Mouse (Mus musculus) right cerebral cortex, postnatal 25 days (tissue): ENCODE results near the gene Oas1f.
"Not testable (repeated sequence)": the region's sequence is repeated elsewhere in the genome, so short reads cannot be mapped to it uniquely, and the experiment has no call there.

Experiments used
- DNase-seq: peaks from one replicate; pipeline ENCODE4 v3.0.0; 2022

Gene Oas1f

DNA sequence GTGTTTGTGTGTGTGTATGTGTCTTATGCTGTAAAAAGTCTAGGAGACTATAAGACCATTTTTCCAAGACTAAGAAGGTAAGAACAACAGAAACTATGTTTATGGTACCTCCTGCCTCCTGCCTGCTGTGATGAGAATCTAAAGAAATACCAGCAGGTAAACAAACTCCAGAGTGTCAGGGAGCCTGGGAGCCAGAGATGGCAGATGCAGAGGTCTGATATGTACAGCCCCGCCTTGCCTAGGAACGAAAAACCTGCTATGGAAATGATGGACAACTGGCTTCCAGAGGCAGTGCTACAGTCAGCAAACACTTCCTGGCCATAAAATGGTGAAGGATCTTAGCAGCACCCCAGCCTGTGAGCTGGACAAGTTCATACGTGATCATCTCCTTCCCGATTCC, at the start of gene Oas1f:
Gene Oas1f, plus strand, starts transcription at position 301 of the 400 bp plus-strand sequence.
- DNase-seq, result no peak

DNA sequence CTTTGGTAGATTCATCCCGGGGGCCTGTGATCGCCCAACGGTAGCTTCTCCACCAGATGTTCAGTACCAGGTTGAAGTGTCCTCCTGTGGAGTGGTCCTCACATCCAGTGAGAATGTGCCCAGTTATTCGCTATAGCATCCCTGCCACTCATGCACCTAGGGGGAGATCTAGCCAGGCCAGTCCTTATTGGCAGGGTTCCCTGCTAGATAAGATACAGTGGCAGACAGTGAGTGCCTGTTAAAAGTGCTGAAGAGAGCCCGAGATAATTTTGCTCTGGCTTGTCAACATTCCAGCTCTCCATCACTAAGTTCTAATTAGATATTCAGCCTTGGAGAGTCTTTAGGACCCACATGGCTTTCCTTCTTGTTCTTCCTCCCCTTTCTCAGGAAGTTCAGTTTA, 49.0 kb upstream of the Oas1f start:
- not testable (repeated sequence) for DNase-seq

DNA sequence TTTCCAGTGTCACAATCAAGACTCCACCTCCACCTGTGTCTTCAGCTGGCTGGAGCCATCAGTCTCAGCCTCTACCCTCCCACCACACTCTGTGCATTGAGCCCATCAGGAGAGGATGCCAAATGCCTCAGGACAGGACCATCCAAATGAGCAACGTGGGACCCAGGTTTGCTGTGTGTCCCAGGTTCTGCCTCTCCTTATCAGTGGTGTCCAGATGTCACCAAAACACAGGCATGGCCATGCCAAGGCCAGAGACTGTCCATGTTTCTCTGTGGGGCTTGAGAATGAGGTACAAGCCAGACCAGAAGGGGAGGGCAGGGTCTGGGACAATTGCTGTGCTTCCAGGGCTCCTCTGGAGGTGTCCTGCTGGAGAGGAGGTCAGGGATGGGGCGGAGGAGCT, 48.2 kb upstream of the Oas1f start:
- not testable (repeated sequence) for DNase-seq

DNA sequence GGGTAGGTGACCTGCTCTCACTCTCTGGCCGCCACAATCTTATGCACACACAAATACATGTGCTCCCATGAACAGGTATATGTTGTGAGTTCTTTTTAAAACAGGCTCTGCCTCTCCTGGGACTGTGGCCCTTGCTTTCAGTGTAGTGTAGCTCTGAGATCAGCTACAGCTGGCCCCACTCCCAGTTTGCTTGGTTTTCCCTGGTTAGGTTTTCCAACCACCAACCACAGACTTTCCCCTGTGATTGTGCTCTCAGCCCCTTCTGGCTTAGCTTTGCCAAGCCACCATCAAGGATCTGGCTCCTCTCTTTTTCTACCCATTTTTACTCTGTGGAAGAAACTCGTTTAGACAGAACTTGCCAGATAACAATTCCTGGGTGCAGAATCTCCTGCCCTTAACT, 43.6 kb upstream of the Oas1f start:
- no peak for DNase-seq

DNA sequence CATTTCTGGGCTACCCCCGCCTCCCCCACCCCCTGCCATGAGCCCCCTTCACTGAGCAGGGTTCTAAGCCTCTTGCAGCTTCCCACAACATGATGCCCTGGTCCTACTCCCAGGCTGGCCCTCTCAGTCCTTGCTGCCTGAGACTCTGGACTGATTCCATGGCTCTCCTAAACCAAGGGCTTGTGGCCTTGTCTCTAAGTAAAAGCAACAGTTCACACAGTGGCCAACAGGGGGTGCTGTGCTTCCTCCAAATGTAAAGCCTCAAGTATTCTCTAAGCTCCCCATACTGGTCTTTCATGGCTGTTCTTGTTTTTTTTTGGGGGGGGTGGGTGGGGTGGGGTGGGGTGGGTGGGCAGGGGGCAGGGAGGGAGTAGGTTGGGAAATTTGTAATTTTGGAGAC, 40.7 kb upstream of the Oas1f start:
- no peak for DNase-seq

DNA sequence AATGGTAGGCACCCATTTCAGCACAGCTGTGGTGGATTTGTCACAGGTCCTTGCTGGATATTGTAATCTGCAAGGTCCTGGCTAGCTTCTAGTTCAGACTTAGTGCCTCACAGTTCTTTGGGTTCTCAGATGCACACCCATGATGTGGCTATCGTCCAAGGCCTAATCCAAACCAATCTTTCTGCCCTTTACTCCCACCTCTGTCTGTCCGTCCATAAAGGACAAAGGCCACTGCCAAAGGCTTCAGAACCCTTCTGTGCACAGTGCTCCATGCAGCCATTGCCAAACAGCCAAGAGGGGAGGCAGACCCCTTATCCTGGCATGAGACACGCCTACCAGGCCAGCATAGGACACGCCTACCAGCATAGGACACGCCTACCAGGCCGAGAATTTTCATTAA, 38.0 kb upstream of the Oas1f start:
- no peak for DNase-seq

DNA sequence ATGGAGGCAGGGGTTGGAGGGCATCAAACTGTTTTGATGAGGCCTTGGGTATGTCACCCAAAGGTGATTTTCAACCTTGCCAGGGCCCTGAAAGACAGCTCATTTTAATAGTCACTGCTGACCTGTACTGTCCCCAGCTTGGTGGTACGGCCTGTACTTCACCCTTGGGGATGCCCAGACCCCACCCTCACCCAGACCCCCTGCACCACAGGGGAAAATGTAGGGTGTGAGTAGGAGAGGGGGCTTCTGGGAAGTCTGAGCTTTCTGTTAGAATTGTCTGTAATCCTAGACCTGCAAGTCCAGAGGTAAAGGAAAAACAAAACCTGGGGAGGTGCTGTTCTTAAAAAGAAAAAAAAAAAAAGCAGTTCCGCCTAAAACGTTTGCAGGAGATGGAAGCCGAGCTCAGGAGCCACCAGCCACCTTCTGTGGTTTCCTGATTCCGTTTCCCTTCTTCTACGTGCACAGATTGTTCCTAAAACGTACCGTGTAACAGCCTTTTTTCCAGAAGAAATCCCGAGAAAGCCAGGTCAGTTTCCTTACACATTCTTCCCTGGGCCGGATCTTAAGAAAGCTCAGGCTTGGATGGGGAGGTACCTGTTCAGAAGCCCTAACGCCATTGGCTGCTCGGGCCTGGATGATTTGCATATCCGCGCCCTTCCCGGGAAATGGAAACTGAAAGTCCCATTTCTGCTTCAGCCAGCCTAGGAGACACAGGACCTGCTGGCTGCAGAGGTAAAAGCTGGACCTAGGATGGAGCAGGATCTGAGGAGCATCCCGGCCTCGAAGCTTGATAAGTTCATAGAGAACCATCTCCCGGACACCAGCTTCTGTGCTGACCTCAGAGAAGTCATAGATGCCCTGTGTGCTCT, 35.0 kb upstream of the Oas1f start, which contains the start of gene Oas1c:
Gene Oas1c, minus strand, starts transcription at position 564 of the 869 bp plus-strand sequence.
- peak; percentile 73 for DNase-seq

DNA sequence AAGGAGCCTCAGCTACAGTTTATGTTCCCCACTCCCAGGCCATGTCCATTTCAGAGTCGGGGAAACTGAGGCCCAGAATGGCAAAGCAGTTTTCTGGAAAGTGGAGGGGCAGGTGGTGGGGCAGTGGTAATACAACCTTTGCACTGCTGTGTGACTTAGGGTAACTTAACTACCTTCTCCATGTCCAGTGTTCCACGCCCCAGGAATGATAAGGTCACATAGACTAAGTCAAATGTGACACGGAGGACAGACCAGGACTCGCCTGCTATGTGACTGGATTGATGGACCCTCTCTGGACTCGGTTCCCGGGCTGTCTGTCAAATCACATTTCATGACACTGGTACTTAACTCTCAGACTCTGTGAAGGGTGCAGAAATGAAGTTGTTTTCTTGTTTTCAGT, 34.1 kb upstream of the Oas1f start:
- DNase-seq, result no peak

DNA sequence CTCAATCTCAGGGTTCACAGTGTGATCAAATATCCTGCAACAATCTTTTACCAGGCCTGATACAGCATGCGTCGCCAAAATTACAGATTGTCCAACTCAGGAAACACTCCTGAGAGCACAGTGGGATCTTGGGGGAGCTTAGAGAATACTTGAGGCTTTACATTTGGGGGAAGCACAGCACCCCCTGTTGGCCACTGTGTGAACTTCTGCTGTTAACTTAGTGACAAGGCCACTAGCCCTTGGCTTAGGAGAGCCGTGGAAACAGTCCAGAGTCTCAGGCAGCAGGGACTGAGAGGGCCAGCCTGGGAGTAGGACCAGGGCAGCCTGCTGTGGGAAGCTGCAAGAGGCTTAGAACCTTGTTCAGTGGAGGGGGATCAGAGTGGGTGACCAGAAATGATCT, 31.2 kb upstream of the Oas1f start:
- DNase-seq, result no peak

DNA sequence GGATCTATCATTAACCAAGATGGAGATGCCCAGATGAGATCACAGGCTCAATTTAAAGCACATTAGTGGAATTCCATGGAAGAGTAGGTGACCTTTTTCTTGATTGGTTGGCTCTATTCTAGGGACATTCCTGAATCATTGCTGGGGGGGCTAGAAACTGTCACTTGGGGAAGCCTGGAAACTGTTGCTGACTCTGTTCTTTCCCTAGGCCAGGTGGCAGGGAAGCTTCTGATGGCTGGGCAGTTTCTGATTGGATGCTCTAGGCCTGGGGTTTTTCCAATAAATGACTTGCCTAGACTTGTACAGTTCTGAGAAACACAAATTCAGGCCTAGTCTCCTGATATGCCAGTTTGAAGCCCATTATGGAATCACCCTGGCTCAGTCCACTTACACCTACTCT, 28.2 kb upstream of the Oas1f start:
- DNase-seq, result no peak

DNA sequence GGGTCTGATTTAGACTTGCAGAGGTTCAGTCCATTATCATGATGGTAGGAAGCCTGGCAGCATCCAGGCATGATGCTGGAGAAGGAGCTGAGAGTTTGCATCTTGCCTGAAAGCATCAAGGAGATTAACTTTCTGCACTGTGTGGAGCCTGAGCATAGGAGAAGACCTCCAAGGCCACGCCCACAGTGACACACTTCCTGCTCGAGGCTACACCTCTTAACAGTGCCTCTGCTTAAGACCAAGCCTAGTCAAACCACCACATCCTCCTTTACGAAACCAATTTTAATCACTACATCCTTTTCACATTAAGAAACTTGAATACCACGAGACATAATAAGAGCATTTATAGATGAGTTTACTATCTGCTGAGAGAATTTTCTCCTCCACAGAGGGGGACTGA, 16.1 kb upstream of the Oas1f start:
- no peak for DNase-seq

DNA sequence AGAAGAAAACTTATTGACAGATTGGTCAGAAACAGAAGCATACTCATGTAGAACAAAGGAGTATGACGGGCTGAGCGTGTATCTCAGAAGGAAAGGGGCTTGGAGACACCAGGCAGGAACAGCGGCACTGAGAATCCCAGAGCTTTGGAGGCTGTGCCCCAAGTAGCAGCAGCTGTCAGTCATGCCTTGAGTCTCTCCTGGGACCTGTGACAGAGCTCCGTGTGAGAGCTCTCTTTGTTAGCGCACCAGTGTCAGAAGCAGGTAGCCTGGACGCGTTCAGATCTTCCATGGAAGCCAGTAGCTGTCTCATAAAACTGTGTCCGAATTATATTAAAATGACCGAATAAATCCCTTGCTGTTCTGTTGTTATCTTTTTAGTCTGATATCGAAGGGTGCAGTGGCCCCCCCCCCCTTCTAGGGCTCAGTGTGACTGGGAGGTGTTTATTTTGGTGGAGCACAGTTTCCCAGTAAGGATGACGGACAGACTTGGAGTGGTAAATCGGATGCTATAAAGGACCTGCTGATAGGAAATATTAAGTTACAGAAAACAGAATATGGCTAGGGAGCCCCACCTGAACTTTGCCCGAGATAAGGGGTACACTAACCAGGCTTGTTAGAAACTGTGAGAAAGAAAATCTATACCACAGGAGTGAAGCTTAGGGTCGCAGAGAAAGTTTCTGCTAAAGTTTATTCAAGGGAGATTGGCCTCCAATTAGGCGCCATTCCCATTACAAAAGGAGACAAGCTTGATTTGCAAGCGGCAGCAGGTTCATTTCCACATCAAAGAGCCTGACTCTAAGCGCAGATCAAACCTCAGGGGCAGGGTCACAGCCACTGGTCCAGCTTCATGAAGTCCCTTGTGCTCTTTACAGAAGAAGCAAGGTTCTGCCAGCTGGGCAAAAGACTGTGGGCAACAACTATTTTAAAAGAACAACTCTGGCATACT, 13.6 kb upstream of the Oas1f start:
- no peak for DNase-seq

DNA sequence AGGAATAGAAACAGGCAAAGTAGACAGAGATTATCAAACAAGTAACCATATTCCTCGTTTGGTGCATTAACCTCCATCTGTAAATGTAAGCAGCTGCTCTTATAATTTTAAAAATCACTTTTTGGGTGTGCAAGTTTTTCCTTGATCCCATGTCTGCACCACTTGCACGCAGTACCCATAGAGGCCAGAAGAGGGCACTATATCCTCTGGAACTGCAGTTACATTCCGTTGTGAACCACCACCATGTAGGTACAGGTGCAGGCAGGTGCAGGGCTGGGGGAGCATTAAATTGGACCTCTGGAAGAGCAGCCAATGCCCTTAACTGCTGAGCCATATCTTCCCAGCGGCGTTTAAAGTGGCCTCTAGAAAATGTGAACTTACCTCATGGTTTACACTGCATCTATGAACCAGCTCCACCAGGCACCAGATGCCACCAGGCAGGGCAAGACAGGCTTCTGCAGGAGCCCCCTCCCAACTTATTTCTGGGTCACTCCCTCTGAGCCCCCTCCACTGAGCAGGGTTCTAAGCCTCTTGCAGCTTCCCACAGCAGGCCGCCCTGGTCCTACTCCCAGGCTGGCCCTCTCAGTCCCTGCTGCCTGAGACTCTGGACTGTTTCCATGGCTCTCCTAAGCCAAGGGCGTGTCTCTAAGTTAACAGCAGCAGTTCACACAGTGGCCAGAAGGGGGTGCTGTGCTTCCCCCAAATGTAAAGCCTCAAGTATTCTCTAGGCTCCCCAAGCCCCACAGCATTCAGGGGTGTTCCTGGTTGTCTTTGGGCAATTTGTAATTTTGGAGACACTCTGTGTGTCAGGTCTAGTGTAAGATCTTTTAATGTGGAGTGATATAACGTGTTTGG, 10.2 kb upstream of the Oas1f start:
- no peak for DNase-seq

DNA sequence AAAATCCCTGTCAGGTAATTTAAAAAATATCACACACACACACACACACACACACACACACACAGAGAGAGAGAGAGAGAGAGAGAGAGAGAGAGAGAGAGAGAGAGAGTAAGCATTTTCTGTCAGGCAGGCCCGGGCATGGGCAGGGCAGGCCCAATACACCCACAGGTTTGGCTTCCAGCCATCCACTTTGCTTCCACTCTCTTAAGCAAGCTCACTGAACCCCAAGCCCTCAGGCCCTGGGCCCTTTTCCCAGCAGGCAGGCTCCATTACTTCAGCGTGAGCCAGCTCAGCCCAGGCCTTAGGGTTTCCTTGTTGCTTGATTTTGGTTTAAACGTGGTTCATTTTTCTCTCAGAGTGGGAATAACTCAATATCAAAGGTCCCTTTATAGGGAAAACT, 2.5 kb upstream of the Oas1f start:
- DNase-seq, result no peak

DNA sequence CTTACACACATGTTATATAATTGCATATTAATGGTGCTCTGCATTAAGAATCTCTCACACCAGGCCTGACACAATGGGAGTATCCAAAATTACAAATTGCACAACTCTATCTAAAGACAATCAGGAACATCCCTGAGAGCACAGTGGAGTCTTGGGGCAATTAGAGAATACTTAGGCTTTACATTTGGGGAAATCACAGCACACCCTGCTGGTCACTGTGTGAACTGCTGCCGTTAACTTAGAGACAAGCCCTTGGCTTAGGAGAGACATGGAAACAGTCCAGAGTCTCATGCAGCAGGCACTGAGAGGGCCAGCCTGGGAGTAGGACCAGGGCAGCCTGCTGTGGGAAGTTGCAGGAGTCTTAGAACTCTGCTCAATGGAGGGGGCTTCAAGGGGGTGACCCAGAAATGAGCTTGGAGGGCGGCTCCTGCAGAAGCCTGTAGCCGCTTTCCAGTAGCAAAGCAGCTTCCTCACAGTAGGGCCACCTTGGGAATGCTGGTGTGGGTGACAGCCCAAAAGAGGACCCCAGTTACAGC, 2.5 kb downstream of the Oas1f start:
- no peak for DNase-seq

DNA sequence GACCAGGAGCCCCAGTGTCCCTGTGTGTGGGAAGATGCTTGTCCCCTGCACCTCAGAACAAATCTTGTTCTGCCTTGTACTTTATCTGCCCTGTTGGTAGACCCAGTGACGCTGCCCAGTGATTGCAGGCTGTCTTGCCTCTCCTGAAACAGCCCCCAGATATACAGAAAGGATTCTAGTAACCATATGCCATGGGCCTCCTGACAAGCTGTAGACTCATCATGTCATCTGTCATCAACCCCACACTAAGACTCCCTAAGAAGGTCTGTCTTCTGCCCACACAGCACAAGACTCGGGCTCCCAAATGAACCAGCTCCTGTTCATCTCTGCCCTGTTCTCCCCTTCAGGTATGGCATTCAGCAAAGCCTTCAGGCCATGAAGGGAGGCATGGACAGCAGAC, 12.1 kb downstream of the Oas1f start:
- DNase-seq, result no peak

DNA sequence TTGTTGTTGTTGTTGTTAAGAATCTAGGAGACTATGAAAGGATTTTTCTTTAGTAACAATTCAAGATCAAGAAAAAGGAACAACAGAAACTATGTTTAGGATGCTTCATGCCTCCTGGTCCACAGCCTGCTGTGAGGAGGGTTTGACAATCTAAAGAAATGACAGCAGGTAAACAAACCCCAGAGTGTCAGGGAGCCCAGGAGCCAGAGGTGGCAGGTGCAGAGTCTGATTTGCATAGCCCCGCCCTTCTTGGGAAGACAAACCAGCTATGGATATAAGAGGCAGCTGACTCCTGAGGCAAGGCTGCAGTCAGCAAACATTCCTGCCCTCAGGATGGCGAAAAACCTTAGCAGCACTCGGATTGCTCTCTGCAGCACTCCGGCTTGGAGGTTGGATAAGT, 14.0 kb downstream of the Oas1f start, which contains the start of gene Oas1h:
Gene Oas1h, plus strand, starts transcription at position 301 of the 400 bp plus-strand sequence.
- no peak for DNase-seq

DNA sequence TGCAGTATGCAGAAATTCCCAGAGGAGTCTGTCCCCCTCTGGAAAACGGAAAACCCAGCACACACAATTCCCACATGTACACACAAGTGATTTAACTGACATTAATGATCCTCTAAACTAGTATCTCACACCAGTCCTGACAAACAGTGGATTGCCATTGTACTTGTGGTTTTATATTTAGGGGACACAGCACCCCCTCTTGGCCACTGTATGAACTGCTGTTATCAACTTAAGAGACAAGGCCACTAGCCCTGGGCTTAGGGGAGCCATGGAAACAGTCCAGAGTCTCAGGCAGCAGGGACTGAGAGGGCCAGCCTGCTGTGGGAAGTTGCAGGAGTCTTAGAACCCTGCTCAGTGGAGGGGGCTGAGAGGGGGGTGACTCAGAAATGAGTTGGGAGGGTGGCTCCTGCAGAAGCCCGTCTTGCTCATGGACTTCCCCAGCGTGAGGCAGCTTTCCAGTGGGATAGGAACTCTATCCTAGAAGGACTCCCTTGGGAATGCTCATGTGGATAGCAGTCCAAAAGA, 18.2 kb downstream of the Oas1f start:
- DNase-seq, result no peak

DNA sequence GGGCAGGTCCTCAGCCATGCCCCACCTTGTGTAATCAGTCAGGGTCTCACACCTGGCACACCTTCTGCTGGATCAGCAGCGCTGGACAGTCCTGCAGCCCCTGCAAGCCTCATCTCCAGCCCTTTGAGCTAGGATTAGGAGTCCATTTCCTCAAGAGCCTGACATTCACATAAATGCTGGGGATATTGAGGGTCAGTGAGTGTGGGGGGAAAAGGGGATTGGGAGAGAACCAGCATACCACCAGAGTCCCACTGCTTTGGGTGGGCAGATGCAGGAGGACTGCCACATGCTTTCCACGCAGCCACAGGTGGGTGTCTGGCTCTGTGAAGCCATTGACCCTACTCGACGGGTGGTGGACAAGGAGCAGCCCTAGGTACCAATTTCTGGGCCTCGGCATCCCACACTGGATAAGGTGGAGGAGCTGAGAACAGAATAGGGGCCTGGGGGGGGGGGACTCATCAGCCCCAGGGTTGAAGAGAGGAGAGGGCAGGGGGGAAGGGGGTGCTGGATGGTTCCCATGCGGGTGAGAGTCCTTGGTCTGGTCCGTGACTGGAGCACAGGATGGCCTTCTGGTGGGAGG, 22.4 kb downstream of the Oas1f start:
- DNase-seq, result no peak

DNA sequence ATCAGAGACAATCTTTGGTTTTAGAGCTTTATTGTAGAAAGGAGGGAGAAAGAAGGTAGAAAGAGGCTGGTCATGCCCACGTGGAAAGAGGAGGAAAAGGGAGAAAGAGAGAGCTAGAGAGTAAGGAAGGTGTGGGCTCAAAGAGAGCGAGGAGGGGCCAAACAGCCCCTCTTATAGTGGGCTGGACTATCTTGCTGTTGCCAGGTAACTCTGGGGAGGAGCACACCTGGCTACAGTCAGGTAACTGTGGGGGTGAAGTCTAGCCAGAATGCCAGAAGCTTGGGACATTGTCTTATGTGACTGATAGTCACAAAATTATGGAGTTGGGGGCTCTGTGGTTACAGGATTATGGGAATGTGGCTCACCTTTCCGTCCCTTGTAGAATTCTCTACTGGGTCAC, 22.9 kb downstream of the Oas1f start:
- no peak for DNase-seq

DNA sequence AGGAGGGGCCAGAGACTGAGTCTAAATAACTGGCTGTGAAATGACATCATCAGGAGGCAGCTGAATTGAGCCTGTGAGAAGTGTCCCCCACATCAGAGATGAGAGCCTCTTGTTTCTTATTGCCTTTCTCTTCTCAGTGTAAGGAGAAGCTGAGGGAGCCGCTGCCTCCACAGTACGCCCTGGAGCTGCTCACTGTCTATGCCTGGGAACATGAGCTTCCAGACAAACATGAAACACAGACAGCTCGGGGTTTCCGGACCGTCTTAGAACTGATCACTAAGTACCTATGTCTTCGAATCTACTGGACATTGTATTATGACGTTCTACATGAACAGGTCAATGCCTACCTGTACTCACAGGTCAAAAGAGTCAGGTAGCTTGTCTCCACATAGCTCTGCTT, 23.6 kb downstream of the Oas1f start:
- no peak for DNase-seq

DNA sequence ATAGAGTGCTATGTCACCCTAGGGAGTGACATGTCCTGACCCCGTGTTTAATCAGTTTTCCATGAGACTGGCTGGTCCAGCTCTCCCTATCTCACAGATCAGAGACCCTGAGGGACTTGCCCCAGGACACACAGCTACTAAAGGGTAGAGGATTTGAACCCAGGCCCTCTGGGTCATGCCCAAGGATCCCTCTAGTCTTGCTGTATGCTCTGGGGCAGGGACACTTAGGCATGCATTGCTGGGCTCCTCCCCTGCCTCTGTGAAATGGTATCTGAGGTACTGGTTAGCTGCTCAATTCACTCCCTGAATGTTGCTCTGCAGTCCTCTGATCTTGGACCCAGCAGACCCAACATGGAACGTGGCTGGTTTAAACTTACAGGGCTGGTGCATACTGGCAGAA, 24.3 kb downstream of the Oas1f start:
- DNase-seq, result no peak
